Mouse (Mus musculus) liver, embryonic 16.5 days (tissue): Measurements from ENCODE around the gene Rnf128. TPM values are rescaled to one million over a fixed set of nuclear protein-coding genes. Genes with fewer than 3 reads are reported as not detected.

Experiments used
- polyA plus RNA-seq: library from polyadenylated mRNA; unstranded; fragments of >200 nt; fragmentation: Nextera tagmentation; extraction: Ambion mirVana; gene quantifications from 2 replicates; pipeline ENCODE4 v1.2.1, GENCODE M21; 2015

The Rnf128 gene
- polyA plus RNA-seq, 1 experiment from 2014 or later, result 74.7 TPM

Other genes with a start within 250 kb of the Rnf128 start
- gene Trap1a, start 229.6 kb upstream of the Rnf128 start, polyA plus RNA-seq, result not detected in 2 replicates
- gene D330045A20Rik, start 82.9 kb upstream of the Rnf128 start, polyA plus RNA-seq, result 0.53 and 0.78 TPM in 2 replicates
- 0.90 and 1.0 TPM in 2 replicates for gene Tbc1d8b, start 121.7 kb downstream of the Rnf128 start, polyA plus RNA-seq
- not detected in 2 replicates for gene Gm15013, start 151.2 kb downstream of the Rnf128 start, polyA plus RNA-seq
- gene Ripply1, start 219.0 kb downstream of the Rnf128 start, polyA plus RNA-seq, result not detected in 2 replicates
- 0.85 and 1.8 TPM in 2 replicates for gene Cldn2, start 237.5 kb downstream of the Rnf128 start, polyA plus RNA-seq